Mouse (Mus musculus): ENCODE measurements around the gene Lrmda.

GRCm38 (mm10) chr14:22921796-22922195, 902.3 kb downstream of the Lrmda start:
- TF ChIP-seq CTCF (conservative IDR thresholded peaks at IDR 0.05; ENCODE audit: low read length) (no peak), NANOG (IDR thresholded peaks at IDR 0.05; ENCODE audit: borderline replicate concordance, low read length) (no peak)
